Mouse (Mus musculus) heart, postnatal 4 days (tissue): ENCODE data around the gene Crim1. TPM values are rescaled to one million over a fixed set of nuclear protein-coding genes. Genes with fewer than 3 reads are reported as not detected.

ENCODE experiments used
- DNase-seq: peaks from one replicate; pipeline ENCODE4 v3.0.0; 2021
- total RNA-seq, 2 experiments: library from RNA; stranded (reverse); gene quantifications; 2 replicates each; pipeline ENCODE4 v1.2.3; 2021

The Crim1 gene
- total RNA-seq: 10 to 100 TPM; 40.1 to 42.1 TPM

- peak; percentile 80 for DNase-seq
These were observed at the start of gene Crim1 for GRCm38 (mm10) chr17:78199626-78200560. Crim1 (plus strand) TSS chr17:78200248.

DNA sequence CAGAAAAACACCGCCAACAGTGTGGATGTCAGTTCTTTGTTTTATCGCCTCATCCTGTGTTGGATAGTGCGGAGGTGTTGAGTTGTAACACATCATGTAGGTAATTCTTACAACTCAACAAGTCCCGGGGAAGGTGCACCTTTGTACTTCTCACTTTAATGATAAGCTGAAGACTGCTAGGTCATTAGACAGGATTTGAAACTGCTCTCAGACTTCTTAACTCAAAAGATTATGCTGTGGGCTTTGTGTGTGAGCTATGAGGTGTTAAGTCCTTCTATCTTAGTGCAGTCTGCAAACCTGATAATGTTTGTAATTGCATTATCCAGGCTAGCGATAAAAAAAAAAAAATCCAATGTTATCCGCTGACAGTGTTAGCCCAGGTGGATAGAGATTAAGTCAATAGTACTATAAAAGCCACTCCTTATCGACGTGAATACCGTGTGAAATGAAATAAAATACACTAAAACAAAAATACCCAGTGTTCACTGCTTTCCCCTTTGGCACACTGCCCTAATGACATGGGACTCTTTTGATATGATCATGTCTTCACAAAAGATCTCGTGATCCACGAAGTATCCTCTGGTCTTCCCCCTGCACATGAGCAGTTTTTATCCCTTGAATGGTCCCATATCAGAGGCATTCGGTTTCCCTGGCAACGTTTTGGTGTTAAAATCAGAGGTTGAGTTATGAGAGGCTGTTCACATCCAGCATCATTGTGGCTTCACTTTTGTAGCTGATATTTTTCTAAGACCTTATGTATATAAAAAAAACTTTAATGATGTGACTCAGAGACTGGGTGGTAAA lies 48.4 kb upstream of the Crim1 start:
- no peak for DNase-seq

- DNase-seq: peak; percentile 56
These were observed 36.8 kb upstream of the Crim1 start for GRCm38 (mm10) chr17:78163278-78163677.

DNA sequence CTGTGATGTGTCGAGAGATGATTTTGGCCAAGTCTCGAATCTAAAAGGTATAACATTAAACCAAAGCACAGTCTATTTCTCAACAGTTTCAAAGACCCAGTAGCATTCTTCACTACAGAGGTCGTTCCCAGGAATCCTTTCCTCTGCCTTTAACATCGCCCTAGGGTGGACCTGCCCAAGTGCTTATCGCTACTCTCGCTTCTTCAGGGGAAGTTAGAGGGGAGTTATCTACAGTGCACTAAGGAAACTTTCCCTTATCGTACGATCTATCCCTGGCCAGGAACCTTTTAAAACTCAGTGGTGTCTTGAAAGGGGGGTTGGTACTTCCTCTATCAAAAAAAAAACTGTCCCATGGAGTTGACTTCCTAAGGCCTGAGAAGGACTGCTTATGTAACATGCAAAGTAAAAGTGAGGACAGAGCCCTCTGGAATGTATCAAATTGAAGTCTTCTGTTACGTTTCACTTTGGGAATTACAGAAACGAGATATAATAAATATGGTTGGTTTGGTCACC lies 36.3 kb upstream of the Crim1 start:
- no peak for DNase-seq

DNA sequence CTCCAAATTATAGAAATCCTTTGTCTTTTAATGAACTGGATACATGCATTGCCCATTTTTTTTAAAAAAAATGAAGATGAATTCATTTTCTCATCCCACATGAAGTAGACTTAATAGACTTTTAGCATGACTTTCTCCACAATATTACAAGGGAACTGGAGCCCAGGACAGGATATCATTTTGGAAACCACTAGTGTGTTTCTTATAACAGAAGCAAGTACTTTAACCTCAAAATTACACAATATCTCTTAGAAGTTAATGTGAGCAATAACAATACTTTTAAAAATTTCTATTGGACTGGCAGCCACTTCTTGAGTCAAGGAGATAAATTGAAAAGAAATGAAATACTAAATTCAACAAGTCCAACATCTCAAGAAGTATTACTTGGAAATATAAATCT lies 34.2 kb upstream of the Crim1 start:
- no peak for DNase-seq

GRCm38 (mm10) chr17:78166566-78166965 lies 33.5 kb upstream of the Crim1 start:
- no peak for DNase-seq

DNA sequence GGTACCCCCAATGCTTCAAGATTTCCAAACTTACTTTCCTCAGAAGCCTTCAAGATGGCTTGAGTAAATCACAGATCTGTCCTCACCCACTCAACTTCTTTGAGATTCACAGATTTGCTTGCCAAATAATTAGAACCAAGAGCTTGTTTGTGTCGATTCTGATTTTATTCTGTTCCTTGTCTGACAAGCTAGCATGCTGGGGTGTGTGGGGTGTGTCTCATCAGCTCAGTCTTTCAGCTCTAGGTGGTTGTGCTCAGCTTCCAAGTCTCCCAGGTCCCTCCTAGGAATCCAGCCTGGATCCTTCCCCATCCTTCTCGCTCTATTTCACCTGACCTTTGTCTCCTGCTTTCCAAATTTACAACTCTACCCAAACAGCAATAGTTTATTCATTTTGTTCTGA lies 27.7 kb upstream of the Crim1 start:
- no peak for DNase-seq

GRCm38 (mm10) chr17:78180766-78181165 lies 19.3 kb upstream of the Crim1 start:
- no peak for DNase-seq

DNA sequence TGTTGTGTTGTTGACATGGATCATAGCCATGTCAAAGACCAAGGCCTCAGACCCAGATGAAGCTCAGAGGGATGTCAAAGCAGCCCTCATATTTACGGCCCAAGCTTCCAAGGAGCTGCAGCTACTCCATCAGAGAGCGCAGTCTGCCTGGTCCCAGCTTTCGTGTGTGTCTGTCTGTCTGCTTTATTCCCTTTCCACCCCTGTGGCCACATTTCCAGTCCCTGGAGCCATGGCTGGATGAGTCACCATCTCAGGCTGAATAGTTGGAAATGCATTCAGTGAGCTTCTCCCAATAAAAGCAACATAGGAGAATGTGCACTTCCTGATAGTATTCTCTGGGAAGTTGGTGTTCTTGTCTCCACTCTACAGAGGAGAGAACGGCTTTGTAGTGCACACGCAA lies 3.9 kb upstream of the Crim1 start:
- no peak for DNase-seq

DNA sequence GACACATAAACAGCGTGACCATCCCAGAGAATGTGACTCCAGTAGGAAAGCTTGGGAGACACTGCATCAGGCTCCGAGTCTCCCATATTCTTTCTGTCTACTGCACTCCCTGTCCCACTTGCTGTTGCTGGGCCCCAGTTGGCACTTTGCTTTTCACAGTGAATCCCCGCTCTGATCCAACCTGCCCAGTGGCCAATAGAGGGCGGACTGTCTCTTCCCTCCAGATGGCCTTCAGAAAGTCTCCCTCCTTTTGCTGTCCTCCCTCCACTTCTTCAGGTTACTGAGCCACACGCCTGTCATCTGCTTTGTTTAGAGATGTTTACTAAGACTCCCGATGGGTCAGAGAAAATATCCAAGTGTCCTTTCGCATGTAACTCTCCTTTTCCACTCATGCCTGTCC lies 2.9 kb upstream of the Crim1 start:
- DNase-seq: peak; percentile 72

- DNase-seq: no peak
These were observed 1.9 kb upstream of the Crim1 start for GRCm38 (mm10) chr17:78198140-78198539.

GRCm38 (mm10) chr17:78198820-78199219 lies 1.2 kb upstream of the Crim1 start:
- no peak for DNase-seq

DNA sequence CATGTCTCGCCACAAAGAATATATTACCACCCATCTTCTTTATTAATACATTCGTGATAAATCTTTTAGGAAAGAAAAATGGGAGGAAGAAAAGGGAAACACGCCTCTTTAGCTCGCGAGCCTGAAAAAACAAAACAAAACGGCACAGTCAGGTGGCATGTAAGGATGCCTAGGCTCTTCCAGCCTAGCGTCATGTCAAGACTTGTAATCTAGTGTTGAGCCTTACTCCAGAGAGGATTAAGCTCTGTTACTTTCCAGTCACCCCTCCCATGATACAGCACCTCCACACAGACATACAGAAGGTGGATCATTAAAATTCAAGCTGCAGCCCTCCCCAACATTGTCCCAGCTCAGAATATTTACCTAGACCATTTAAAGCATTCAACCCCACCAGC lies 820 bp upstream of the Crim1 start:
- no peak for DNase-seq

- DNase-seq: peak; percentile 60
These were observed 643 bp downstream of the Crim1 start for GRCm38 (mm10) chr17:78200561-78201220.

- peak; percentile 49 for DNase-seq
These were observed 1.4 kb downstream of the Crim1 start for GRCm38 (mm10) chr17:78201221-78202058.

- DNase-seq: no peak
These were observed 2.2 kb downstream of the Crim1 start for GRCm38 (mm10) chr17:78202221-78202620.

DNA sequence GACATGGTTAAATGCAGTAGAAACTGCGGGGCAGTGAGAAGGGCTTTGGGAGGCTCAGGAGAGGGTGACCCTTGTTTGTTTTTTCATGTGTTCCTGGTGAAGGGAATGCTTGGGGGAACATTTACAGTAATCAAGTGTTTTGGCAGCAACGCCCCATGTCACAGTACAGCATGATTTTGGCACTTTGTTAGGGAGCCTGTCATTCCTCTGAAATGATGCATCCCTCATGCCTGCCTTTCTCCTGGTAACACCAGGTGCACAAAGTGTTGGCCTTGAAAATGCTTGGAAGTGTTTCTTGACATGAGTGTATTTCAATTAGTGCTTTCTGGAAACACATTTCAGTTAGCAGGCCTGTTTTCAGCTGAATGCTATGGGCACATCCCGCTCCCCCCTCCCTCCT lies 2.7 kb downstream of the Crim1 start:
- no peak for DNase-seq

- no peak for DNase-seq
These were observed 3.4 kb downstream of the Crim1 start for GRCm38 (mm10) chr17:78203478-78203877.

DNA sequence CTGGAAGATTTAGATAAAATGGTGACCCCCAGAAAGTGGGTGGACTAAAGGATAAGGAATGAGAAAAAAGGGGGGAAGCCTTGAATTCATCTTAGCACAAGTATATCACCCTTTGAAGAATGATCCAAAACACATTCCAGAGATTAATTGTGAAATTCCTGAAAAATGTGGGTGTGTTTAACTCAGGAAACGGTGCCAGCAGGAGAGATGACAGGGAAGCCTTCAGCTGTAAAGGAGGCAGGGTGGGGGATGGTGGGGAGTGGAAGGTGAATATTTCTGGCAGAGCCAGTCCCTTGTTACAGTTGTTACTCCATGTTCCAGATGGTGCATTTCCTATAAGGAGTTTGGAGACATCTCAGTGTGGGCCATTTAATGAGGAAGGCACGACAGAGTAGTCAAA lies 6.4 kb downstream of the Crim1 start:
- DNase-seq: no peak

DNA sequence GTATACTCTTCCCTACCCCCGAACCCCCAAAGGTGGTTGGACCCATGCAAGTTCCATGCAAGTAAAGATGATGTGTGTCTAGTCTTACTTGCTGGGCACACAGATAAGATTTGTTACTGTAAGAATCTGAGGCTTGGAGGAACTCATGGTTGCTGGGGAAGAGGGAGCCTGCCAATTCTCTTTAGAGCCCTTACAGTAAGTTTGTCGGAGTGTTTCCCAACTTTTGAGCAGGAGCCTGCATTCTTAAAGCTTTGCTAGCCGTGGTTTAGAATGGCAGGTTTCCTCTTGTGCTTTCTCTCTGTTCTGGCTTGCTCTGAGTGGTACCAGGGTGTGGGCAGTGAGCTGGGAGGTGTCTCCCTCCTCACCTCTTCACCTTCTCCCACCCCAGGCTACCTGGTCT lies 7.2 kb downstream of the Crim1 start:
- no peak for DNase-seq

DNA sequence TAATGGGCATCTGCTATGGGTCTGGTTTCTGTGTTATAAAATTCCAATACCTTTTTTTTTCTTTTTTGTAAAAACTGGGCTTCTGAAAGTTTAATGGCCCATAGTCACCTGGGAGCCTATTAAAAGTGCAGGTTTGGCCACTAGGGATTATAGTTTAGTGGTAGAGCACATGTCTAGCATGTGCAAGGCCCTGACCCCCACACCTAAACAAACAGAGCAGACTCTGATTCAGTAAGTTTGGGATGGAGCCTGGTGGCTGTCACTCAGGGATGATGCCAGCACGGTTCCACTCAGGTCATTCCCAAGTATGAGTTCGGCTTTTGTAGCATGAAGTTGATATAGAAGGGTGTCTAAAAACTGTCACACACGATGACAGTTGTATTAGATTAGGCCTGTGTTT lies 8.8 kb downstream of the Crim1 start:
- DNase-seq: no peak

DNA sequence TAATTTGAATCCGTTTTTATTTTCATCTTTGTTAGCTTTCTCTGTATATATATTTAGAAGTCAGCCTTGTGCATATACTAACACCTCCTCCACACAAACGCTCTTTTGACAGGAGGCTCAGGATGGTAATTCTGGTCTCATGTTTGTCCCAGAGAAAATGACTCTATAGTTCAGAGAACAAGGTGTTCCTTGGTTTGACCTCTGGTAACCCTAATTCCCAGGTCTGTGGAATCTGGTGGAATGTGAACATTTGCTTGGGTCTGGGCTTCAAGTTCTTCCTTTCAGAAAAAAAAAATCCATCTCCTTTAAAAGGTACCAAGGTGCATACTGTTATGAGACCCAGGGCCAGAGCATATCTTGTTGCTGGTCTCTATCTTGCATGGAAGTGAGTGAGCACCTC lies 9.6 kb downstream of the Crim1 start:
- DNase-seq: no peak
